Mouse (Mus musculus) midbrain, postnatal 0 days (tissue): ENCODE measurements around the gene BC025920. TPM values are rescaled to one million over a fixed set of nuclear protein-coding genes. Genes with fewer than 3 reads are reported as not detected.

Experiments
- ATAC-seq: fragments of 200-750 bp; cut with Nextera tagmentation; 2 replicates; pipeline ENCODE4 v1.8.0; 2017; ENCODE audit warnings: moderate number of reproducible peaks, mild to moderate bottlenecking, moderate TSS enrichment, moderate library complexity; ENCODE audit not compliant: low FRiP score
- DNase-seq: peaks from one replicate; pipeline ENCODE4 v3.0.0-alpha.2; 2015; ENCODE audit warnings: low spot score
- H3K27ac ChIP-seq: fragments of 300-500 bp; sonication (generic); 2 replicates; pipeline ENCODE4 v1.5.1; 2014; ENCODE audit warnings: low read depth, mild to moderate bottlenecking, low read length, mixed read lengths
- H3K27me3 ChIP-seq: fragments of 300-500 bp; sonication (generic); 2 replicates; pipeline ENCODE4 v1.6.1; 2014; ENCODE audit warnings: low read length, control low read depth, mixed read lengths; ENCODE audit not compliant: insufficient read depth
- H3K36me3 ChIP-seq: fragments of 300-500 bp; sonication (generic); 2 replicates; pipeline ENCODE4 v1.6.1; 2014; ENCODE audit warnings: low read length, control low read depth, mixed read lengths; ENCODE audit not compliant: insufficient read depth
- H3K4me1 ChIP-seq: fragments of 300-500 bp; sonication (generic); 2 replicates; pipeline ENCODE4 v1.6.1; 2014; ENCODE audit warnings: mild to moderate bottlenecking, control low read depth, antibody characterized with exemption, low read length, mixed read lengths; ENCODE audit not compliant: insufficient read depth
- H3K4me2 ChIP-seq: fragments of 300-500 bp; sonication (generic); 2 replicates; pipeline ENCODE4 v1.6.1; 2014; ENCODE audit warnings: low read depth, mild to moderate bottlenecking, low read length, mixed read lengths; ENCODE audit not compliant: poor library complexity, severe bottlenecking
- H3K4me3 ChIP-seq: fragments of 300-500 bp; sonication (generic); 2 replicates; pipeline ENCODE4 v1.5.1; 2014; ENCODE audit warnings: low read depth, mild to moderate bottlenecking, low read length, moderate library complexity
- H3K9ac ChIP-seq: fragments of 300-500 bp; sonication (generic); replicated peaks from 2 replicates; pipeline ENCODE4 v1.6.1; 2014; ENCODE audit warnings: mild to moderate bottlenecking, low read length, moderate library complexity, mixed read lengths; ENCODE audit not compliant: poor library complexity, severe bottlenecking
- H3K9me3 ChIP-seq: fragments of 300-500 bp; sonication (generic); 2 replicates; pipeline ENCODE4 v1.6.1; 2016; ENCODE audit warnings: low read length, control low read depth
- CTCF ChIP-seq: IDR thresholded peaks from 2 replicates; pipeline ENCODE4 v1.5.1; 2016; ENCODE audit warnings: antibody characterized with exemption, mild to moderate bottlenecking
- WGBS: fragments of 180-500 bp; shearing (Covaris S2); extraction: QIAGEN DNeasy Blood & Tissue Kit; methylation state at CpG from one replicate; pipeline ENCODE4 v1.1.7; 2014; 5-methylcytosine and 5-hydroxymethylcytosine counted together
- polyA plus RNA-seq: library from polyadenylated mRNA; unstranded; fragments of >200 nt; fragmentation: Nextera tagmentation; extraction: Ambion mirVana; gene quantifications from 2 replicates; pipeline ENCODE4 v1.2.1, GENCODE M21; 2015
- total RNA-seq: library from RNA; depleted of rRNA; stranded (reverse); fragments of >200 nt; gene quantifications from 2 replicates; pipeline ENCODE4 v1.2.3, GENCODE M21; 2014

The BC025920 gene
- total and polyA plus RNA-seq, 2 experiments from 2014 or later, result 1.2 to 1.6 TPM

GRCm38 (mm10) chr10:81597137-81597950 is 8.7 kb upstream of the BC025920 start:
- H3K4me1 ChIP-seq, result peaks cover 21% of the 10 kb centered on the region; the same call in 1 of the 2 replicates
- TF ChIP-seq CTCF, result no peak

GRCm38 (mm10) chr10:81598342-81598741 is 7.7 kb upstream of the BC025920 start:
- Histone ChIP-seq H3K27me3 (peaks cover 18% of the 10 kb centered on the region), H3K9me3 (no peaks in the 10 kb centered on the region), H3K36me3 (no peaks in the 10 kb centered on the region), H3K9ac (no peak overlapping the region), H3K4me2 (no peak overlapping the region), H3K27ac (no peak overlapping the region), H3K4me1 (peaks cover 21% of the 10 kb centered on the region; the same call in 1 of the 2 replicates), H3K4me3 (no peak overlapping the region)
- WGBS, result 45% methylated on average over 3 of the region's 3 CpGs
- no peak for DNase-seq
- TF ChIP-seq CTCF, result no peak
- ATAC-seq, result no peak

More at GRCm38 (mm10) chr10:81597137-81597950, 8.7 kb upstream of the BC025920 start:
- peak; percentile 77 for DNase-seq
- Histone ChIP-seq H3K9ac (no peak overlapping the region; the same call in 1 of the 2 replicates), H3K9me3 (no peaks in the 10 kb centered on the region), H3K27ac (no peak overlapping the region; the same call in 1 of the 2 replicates), H3K36me3 (no peaks in the 10 kb centered on the region), H3K4me3 (no peak overlapping the region), H3K27me3 (peaks cover 26% of the 10 kb centered on the region), H3K4me2 (0 out of 2 replicates have a peak overlapping the region, but pooled peaks have one; percentile 28)
- no peak; the same call in 1 of the 2 replicates for ATAC-seq
- 10% methylated on average over 11 of the region's 12 CpGs for WGBS

GRCm38 (mm10) chr10:81598871-81599270 is 7.2 kb upstream of the BC025920 start:
- no peaks in the 10 kb centered on the region for H3K9me3 ChIP-seq
- H3K4me1 ChIP-seq, result peaks cover 21% of the 10 kb centered on the region; the same call in 1 of the 2 replicates
- H3K4me3 ChIP-seq, result no peak overlapping the region
- WGBS, result 72% methylated on average over 6 of the region's 6 CpGs
- no peak overlapping the region for H3K9ac ChIP-seq
- H3K27me3 ChIP-seq, result peaks cover 17% of the 10 kb centered on the region; the same call in 1 of the 2 replicates
- no peaks in the 10 kb centered on the region for H3K36me3 ChIP-seq
- H3K4me2 ChIP-seq, result no peak overlapping the region
- no peak for TF ChIP-seq CTCF
- H3K27ac ChIP-seq, result no peak overlapping the region
- ATAC-seq, result no peak
- DNase-seq, result no peak

GRCm38 (mm10) chr10:81599630-81600029 is 6.4 kb upstream of the BC025920 start:
- Histone ChIP-seq H3K4me2 (no peak overlapping the region), H3K9me3 (no peaks in the 10 kb centered on the region), H3K27ac (no peak overlapping the region), H3K27me3 (peaks cover 11% of the 10 kb centered on the region; the same call in 1 of the 2 replicates), H3K9ac (no peak overlapping the region), H3K4me1 (peaks cover 22% of the 10 kb centered on the region; the same call in 1 of the 2 replicates), H3K4me3 (no peak overlapping the region), H3K36me3 (no peaks in the 10 kb centered on the region)
- ATAC-seq (no peak), DNase-seq (no peak)
- no peak for TF ChIP-seq CTCF
- 81% methylated on average over 5 of the region's 5 CpGs for WGBS

GRCm38 (mm10) chr10:81600096-81600495 is 6.0 kb upstream of the BC025920 start:
- H3K27me3 ChIP-seq, result peaks cover 7% of the 10 kb centered on the region; the same call in 1 of the 2 replicates
- H3K4me1 ChIP-seq, result peaks cover 25% of the 10 kb centered on the region; the same call in 1 of the 2 replicates
- H3K27ac ChIP-seq, result no peak overlapping the region
- H3K36me3 ChIP-seq, result no peaks in the 10 kb centered on the region
- no peak overlapping the region for H3K4me2 ChIP-seq
- 54% methylated on average over 10 of the region's 10 CpGs for WGBS
- ATAC-seq, result no peak
- no peaks in the 10 kb centered on the region for H3K9me3 ChIP-seq
- no peak for DNase-seq
- H3K9ac ChIP-seq, result no peak overlapping the region
- no peak overlapping the region for H3K4me3 ChIP-seq
- TF ChIP-seq CTCF, result no peak

- Histone ChIP-seq H3K9ac (no peak within 1 kb of the TSS), H3K9me3 (no peaks in the 10 kb centered on the region), H3K27me3 (peaks cover 3% of the 10 kb centered on the region; the same call in 1 of the 2 replicates), H3K4me2 (peak within 1 kb of the TSS; percentile 81), H3K36me3 (no peaks in the 10 kb centered on the region), H3K27ac (no peak within 1 kb of the TSS), H3K4me1 (peaks cover 19% of the 10 kb centered on the region; the same call in 1 of the 2 replicates), H3K4me3 (peak within 1 kb of the TSS; percentile 29)
- ATAC-seq, result peak; percentile 76
- DNase-seq, result peak; percentile 97
- TF ChIP-seq CTCF, result no peak
- under 1% methylated on average over 25 of the region's 28 CpGs for WGBS
Measured at GRCm38 (mm10) chr10:81600738-81601203, 5.3 kb upstream of the BC025920 start, which contains the start of gene Tle6. Gene Tle6, minus strand, starts transcription at chr10:81601073.
